Mouse (Mus musculus) ES-Bruce4 (cell line): ENCODE measurements around the gene Etfrf1. TPM values are rescaled to one million over a fixed set of nuclear protein-coding genes. Genes with fewer than 3 reads are reported as not detected.

Experiments used
- H3K27ac ChIP-seq: 2 replicates; pipeline ENCODE4 v1.5.1; 2012; ENCODE audit warnings: low read length, inconsistent platforms; ENCODE audit not compliant: insufficient read depth
- H3K27me3 ChIP-seq: 2 replicates; pipeline ENCODE4 v1.6.1; 2012; ENCODE audit warnings: mild to moderate bottlenecking, low read length, inconsistent platforms; ENCODE audit not compliant: control insufficient read depth, poor library complexity, insufficient read depth, severe bottlenecking
- H3K36me3 ChIP-seq: 2 replicates; pipeline ENCODE4 v1.6.1; 2012; ENCODE audit warnings: inconsistent platforms, mild to moderate bottlenecking, low read length, moderate library complexity; ENCODE audit not compliant: control insufficient read depth, poor library complexity, insufficient read depth, severe bottlenecking
- H3K4me1 ChIP-seq: one replicate; pipeline ENCODE4 v1.8.1; 2011; ENCODE audit warnings: low read length; ENCODE audit not compliant: control insufficient read depth, insufficient read depth
- H3K4me3 ChIP-seq: 2 replicates; pipeline ENCODE4 v1.5.1; 2011; ENCODE audit warnings: low read depth, mild to moderate bottlenecking, low read length
- H3K9ac ChIP-seq: 2 replicates; pipeline ENCODE4 v1.6.1; 2012; ENCODE audit warnings: low read depth, mild to moderate bottlenecking, inconsistent platforms; ENCODE audit not compliant: poor library complexity, severe bottlenecking
- H3K9me3 ChIP-seq: replicated peaks from 2 replicates; pipeline ENCODE4 v1.6.1; 2012; ENCODE audit warnings: mild to moderate bottlenecking, low read length, inconsistent platforms; ENCODE audit not compliant: control insufficient read depth, poor library complexity, insufficient read depth, severe bottlenecking
- CTCF ChIP-seq: IDR thresholded peaks from one replicate; pipeline ENCODE4 v1.8.1; 2011; ENCODE audit warnings: low read depth, low read length
- EP300 ChIP-seq: IDR thresholded peaks from 2 replicates; pipeline ENCODE4 v1.6.1; 2011; ENCODE audit warnings: low read depth, low read length; ENCODE audit not compliant: insufficient read depth
- POLR2A ChIP-seq: IDR thresholded peaks from one replicate; pipeline ENCODE4 v1.8.1; 2011; ENCODE audit warnings: low read length; ENCODE audit not compliant: insufficient read depth
- polyA plus RNA-seq: library from polyadenylated mRNA; stranded (reverse); fragments of >200 nt; gene quantifications from 2 replicates; pipeline ENCODE4 v1.2.4, GENCODE M21; 2011; ENCODE audit warnings: low read depth; ENCODE audit not compliant: missing spikeins, insufficient read depth, insufficient read length

Gene Etfrf1
- polyA plus RNA-seq, 1 experiment: 24.6 TPM

GRCm38 (mm10) chr6:145197949-145198686 lies 12.8 kb upstream of the Etfrf1 start:
- H3K9me3 ChIP-seq: no peaks in the 10 kb centered on the region

GRCm38 (mm10) chr6:145202432-145203125 lies 8.4 kb upstream of the Etfrf1 start:
- H3K27me3 ChIP-seq: no peaks in the 10 kb centered on the region
- no peak for TF ChIP-seq POLR2A
- no peak for TF ChIP-seq EP300
- TF ChIP-seq CTCF: no peak
- H3K4me3 ChIP-seq: no peak overlapping the region
- no peaks in the 10 kb centered on the region for H3K36me3 ChIP-seq
- H3K27ac ChIP-seq: no peak overlapping the region
- H3K9ac ChIP-seq: no peak overlapping the region
- H3K9me3 ChIP-seq: no peaks in the 10 kb centered on the region
- H3K4me1 ChIP-seq: no peaks in the 10 kb centered on the region

More at GRCm38 (mm10) chr6:145197949-145198686, 12.8 kb upstream of the Etfrf1 start:
- no peak for TF ChIP-seq CTCF
- no peak for TF ChIP-seq POLR2A
- no peak for TF ChIP-seq EP300
- H3K4me3 ChIP-seq: no peak overlapping the region
- no peaks in the 10 kb centered on the region for H3K27me3 ChIP-seq
- no peak overlapping the region for H3K27ac ChIP-seq
- H3K9ac ChIP-seq: no peak overlapping the region
- H3K4me1 ChIP-seq: no peaks in the 10 kb centered on the region
- H3K36me3 ChIP-seq: no peaks in the 10 kb centered on the region

- Histone ChIP-seq H3K36me3 (no peaks in the 10 kb centered on the region), H3K27me3 (no peaks in the 10 kb centered on the region), H3K4me1 (no peaks in the 10 kb centered on the region), H3K4me3 (no peak overlapping the region), H3K9ac (no peak overlapping the region), H3K27ac (no peak overlapping the region), H3K9me3 (no peaks in the 10 kb centered on the region)
- TF ChIP-seq CTCF: no peak
- no peak for TF ChIP-seq EP300
- TF ChIP-seq POLR2A: no peak
Observed at GRCm38 (mm10) chr6:145204440-145204839, 6.5 kb upstream of the Etfrf1 start.

- Histone ChIP-seq H3K9ac (no peak overlapping the region), H3K4me1 (no peaks in the 10 kb centered on the region), H3K4me3 (no peak overlapping the region), H3K27ac (no peak overlapping the region), H3K36me3 (no peaks in the 10 kb centered on the region), H3K9me3 (no peaks in the 10 kb centered on the region), H3K27me3 (no peaks in the 10 kb centered on the region)
- TF ChIP-seq CTCF: no peak
- TF ChIP-seq POLR2A: no peak
- no peak for TF ChIP-seq EP300
Observed at GRCm38 (mm10) chr6:145205142-145205541, 5.8 kb upstream of the Etfrf1 start.

GRCm38 (mm10) chr6:145210056-145210680 lies 766 bp upstream of the Etfrf1 start:
- H3K27ac ChIP-seq: no peak overlapping the region
- TF ChIP-seq EP300 (no peak), CTCF (no peak), POLR2A (no peak)
- H3K9me3 ChIP-seq: no peaks in the 10 kb centered on the region
- no peaks in the 10 kb centered on the region for H3K27me3 ChIP-seq
- no peak overlapping the region for H3K9ac ChIP-seq
- H3K36me3 ChIP-seq: 0 out of 2 replicates have a peak, but pooled peaks cover under 1% of the 10 kb centered on the region
- no peaks in the 10 kb centered on the region for H3K4me1 ChIP-seq
- peak overlapping the region; percentile 78 for H3K4me3 ChIP-seq
